Mouse (Mus musculus): ENCODE measurements around the gene Cdkn1a. TPM values are rescaled to one million over a fixed set of nuclear protein-coding genes. Genes with fewer than 3 reads are reported as not detected.

Cdkn1a gene
- polyA plus RNA-seq, 1 experiment from 2014 or later, result 38.5 TPM

- peak overlapping the region; percentile 58 for H3K9ac ChIP-seq
- H3K9me3 ChIP-seq, result no peaks in the 10 kb centered on the region
- no peak overlapping the region for H3K4me3 ChIP-seq
- H3K36me3 ChIP-seq, result no peaks in the 10 kb centered on the region
- no peaks in the 10 kb centered on the region for H3K27me3 ChIP-seq (replicated peaks)
- peak overlapping the region; percentile 54 for H3K4me2 ChIP-seq
- H3K4me1 ChIP-seq, result peaks cover 52% of the 10 kb centered on the region
- 19% methylated on average over 11 of the region's 11 CpGs for WGBS
- peak overlapping the region; percentile 75 for H3K27ac ChIP-seq (replicated peaks)
- ATAC-seq (ENCODE audit: extremely low read depth, insufficient number of reproducible peaks, low FRiP score, low TSS enrichment), result no peak
Measured at GRCm38 (mm10) chr17:29072701-29073307, 18.0 kb upstream of the Cdkn1a start.

- no peaks in the 10 kb centered on the region for H3K36me3 ChIP-seq
- no peaks in the 10 kb centered on the region for H3K27me3 ChIP-seq (replicated peaks)
- peak overlapping the region; percentile 54 for H3K4me2 ChIP-seq
- H3K9ac ChIP-seq, result peak overlapping the region; percentile 58
- peaks cover 57% of the 10 kb centered on the region for H3K4me1 ChIP-seq
- 47% methylated on average over 5 of the region's 5 CpGs for WGBS
- H3K27ac ChIP-seq (replicated peaks), result peak overlapping the region; percentile 75
- H3K9me3 ChIP-seq, result no peaks in the 10 kb centered on the region
- H3K4me3 ChIP-seq, result no peak overlapping the region
- ATAC-seq (ENCODE audit: extremely low read depth, insufficient number of reproducible peaks, low FRiP score, low TSS enrichment), result no peak
Measured at GRCm38 (mm10) chr17:29073313-29073712, 17.5 kb upstream of the Cdkn1a start.

GRCm38 (mm10) chr17:29074085-29074484 is 16.7 kb upstream of the Cdkn1a start:
- 0 out of 2 replicates have a peak, but pooled peaks cover under 1% of the 10 kb centered on the region for H3K27me3 ChIP-seq (replicated peaks)
- H3K4me3 ChIP-seq, result no peak overlapping the region
- no peak for ATAC-seq (ENCODE audit: extremely low read depth, insufficient number of reproducible peaks, low FRiP score, low TSS enrichment)
- no peaks in the 10 kb centered on the region for H3K36me3 ChIP-seq
- H3K9me3 ChIP-seq, result no peaks in the 10 kb centered on the region
- no peak overlapping the region for H3K4me2 ChIP-seq
- WGBS, result 66% methylated on average over 13 of the region's 13 CpGs
- no peak overlapping the region for H3K9ac ChIP-seq
- peaks cover 58% of the 10 kb centered on the region for H3K4me1 ChIP-seq
- H3K27ac ChIP-seq (replicated peaks), result no peak overlapping the region

GRCm38 (mm10) chr17:29076235-29076634 is 14.5 kb upstream of the Cdkn1a start:
- no peaks in the 10 kb centered on the region for H3K9me3 ChIP-seq
- peaks cover 13% of the 10 kb centered on the region for H3K27me3 ChIP-seq (replicated peaks)
- H3K36me3 ChIP-seq, result no peaks in the 10 kb centered on the region
- peaks cover 61% of the 10 kb centered on the region for H3K4me1 ChIP-seq
- H3K27ac ChIP-seq (replicated peaks), result no peak overlapping the region
- no peak overlapping the region for H3K4me2 ChIP-seq
- no peak for ATAC-seq (ENCODE audit: extremely low read depth, insufficient number of reproducible peaks, low FRiP score, low TSS enrichment)
- no peak overlapping the region for H3K4me3 ChIP-seq
- no peak overlapping the region for H3K9ac ChIP-seq
- 77% methylated on average over 8 of the region's 8 CpGs for WGBS

GRCm38 (mm10) chr17:29077786-29078509 is 12.8 kb upstream of the Cdkn1a start:
- Histone ChIP-seq H3K27ac (replicated peaks) (peak overlapping the region; percentile 65), H3K4me2 (peak overlapping the region; percentile 72), H3K36me3 (no peaks in the 10 kb centered on the region), H3K27me3 (replicated peaks) (peaks cover 25% of the 10 kb centered on the region), H3K4me3 (peak overlapping the region; percentile 42), H3K4me1 (peaks cover 56% of the 10 kb centered on the region), H3K9me3 (no peaks in the 10 kb centered on the region), H3K9ac (peak overlapping the region; percentile 67)
- 18% methylated on average over 14 of the region's 14 CpGs for WGBS
- ATAC-seq (ENCODE audit: extremely low read depth, insufficient number of reproducible peaks, low FRiP score, low TSS enrichment), result no peak

GRCm38 (mm10) chr17:29078519-29079383 is 12.0 kb upstream of the Cdkn1a start:
- Histone ChIP-seq H3K4me1 (peaks cover 48% of the 10 kb centered on the region), H3K4me3 (peak overlapping the region; percentile 42), H3K27ac (replicated peaks) (peak overlapping the region; percentile 65), H3K9ac (peak overlapping the region; percentile 67), H3K4me2 (peak overlapping the region; percentile 72), H3K36me3 (no peaks in the 10 kb centered on the region), H3K9me3 (no peaks in the 10 kb centered on the region), H3K27me3 (replicated peaks) (peaks cover 25% of the 10 kb centered on the region)
- ATAC-seq (ENCODE audit: extremely low read depth, insufficient number of reproducible peaks, low FRiP score, low TSS enrichment), result no peak
- WGBS, result 7% methylated on average over 25 of the region's 25 CpGs

GRCm38 (mm10) chr17:29080758-29081617 is 9.8 kb upstream of the Cdkn1a start:
- peaks cover 41% of the 10 kb centered on the region for H3K4me1 ChIP-seq
- no peaks in the 10 kb centered on the region for H3K36me3 ChIP-seq
- H3K4me2 ChIP-seq, result peak overlapping the region; percentile 55
- WGBS, result 7% methylated on average over 23 of the region's 23 CpGs
- no peak overlapping the region for H3K27ac ChIP-seq (replicated peaks)
- no peak for ATAC-seq (ENCODE audit: extremely low read depth, insufficient number of reproducible peaks, low FRiP score, low TSS enrichment)
- H3K4me3 ChIP-seq, result peak overlapping the region; percentile 22
- peak overlapping the region; percentile 63; the same call in 1 of the 2 replicates for H3K9ac ChIP-seq
- no peaks in the 10 kb centered on the region for H3K9me3 ChIP-seq
- peaks cover 29% of the 10 kb centered on the region for H3K27me3 ChIP-seq (replicated peaks)

GRCm38 (mm10) chr17:29081618-29082381 is 9.0 kb upstream of the Cdkn1a start:
- Histone ChIP-seq H3K4me2 (peak overlapping the region; percentile 55), H3K27ac (replicated peaks) (no peak overlapping the region), H3K9ac (peak overlapping the region; percentile 63), H3K36me3 (no peaks in the 10 kb centered on the region), H3K4me1 (peaks cover 41% of the 10 kb centered on the region), H3K4me3 (peak overlapping the region; percentile 22), H3K9me3 (no peaks in the 10 kb centered on the region), H3K27me3 (replicated peaks) (peaks cover 29% of the 10 kb centered on the region)
- no peak for ATAC-seq (ENCODE audit: extremely low read depth, insufficient number of reproducible peaks, low FRiP score, low TSS enrichment)
- 21% methylated on average over 21 of the region's 21 CpGs for WGBS

- Histone ChIP-seq H3K9ac (no peak overlapping the region), H3K27ac (replicated peaks) (no peak overlapping the region), H3K36me3 (no peaks in the 10 kb centered on the region), H3K27me3 (replicated peaks) (peaks cover 29% of the 10 kb centered on the region), H3K4me2 (no peak overlapping the region), H3K4me3 (no peak overlapping the region), H3K9me3 (no peaks in the 10 kb centered on the region), H3K4me1 (peaks cover 28% of the 10 kb centered on the region)
- no peak for ATAC-seq (ENCODE audit: extremely low read depth, insufficient number of reproducible peaks, low FRiP score, low TSS enrichment)
- WGBS, result 88% methylated on average over 8 of the region's 8 CpGs
Measured at GRCm38 (mm10) chr17:29083586-29083985, 7.2 kb upstream of the Cdkn1a start.

- Histone ChIP-seq H3K9me3 (no peaks in the 10 kb centered on the region), H3K4me3 (no peak overlapping the region), H3K27me3 (replicated peaks) (peaks cover 26% of the 10 kb centered on the region), H3K9ac (no peak overlapping the region), H3K4me1 (peaks cover 18% of the 10 kb centered on the region), H3K36me3 (no peaks in the 10 kb centered on the region), H3K27ac (replicated peaks) (no peak overlapping the region), H3K4me2 (no peak overlapping the region)
- 87% methylated on average over 7 of the region's 7 CpGs for WGBS
- ATAC-seq (ENCODE audit: extremely low read depth, insufficient number of reproducible peaks, low FRiP score, low TSS enrichment), result no peak
Measured at GRCm38 (mm10) chr17:29084656-29085055, 6.1 kb upstream of the Cdkn1a start.
